Mouse (Mus musculus) kidney, postnatal 36 days (tissue): Measurements from ENCODE around the gene Gm1553.

Source experiments
- DNase-seq, 2 experiments: peaks; one replicate each; pipeline ENCODE4 v3.0.0; 2021 to 2022; ENCODE audit warnings: mixed read lengths in 2 of 2

Gm1553 gene

DNA sequence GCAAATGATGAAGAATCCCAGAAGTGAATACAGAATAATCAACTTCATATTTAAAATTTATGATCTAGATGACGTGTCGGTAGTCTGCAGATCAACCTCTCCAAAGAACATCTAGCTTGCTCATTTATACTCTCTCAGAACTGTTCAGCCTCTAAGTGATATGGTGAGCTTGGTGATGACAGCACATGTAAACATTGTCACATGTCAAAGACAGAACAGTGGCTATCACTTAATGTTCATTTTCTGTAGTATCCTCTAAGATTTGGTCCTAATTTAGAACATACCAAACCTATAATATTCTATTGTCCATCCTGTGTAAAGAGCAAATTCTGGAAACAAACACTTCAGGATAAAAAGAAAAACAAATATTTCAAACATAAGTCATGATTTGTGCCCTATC is at the start of gene Gm1553:
TSS of gene Gm1553 (minus strand) at position 101 of the 400 bp plus-strand sequence.
- no peak for DNase-seq
